In genomic region chr4:123748726-123749415, GRCm38 (mm10) we compare ENCODE assay signal across 8 mouse cellular contexts. TPM values are rescaled to one million over a fixed set of nuclear protein-coding genes. Genes with fewer than 3 reads are reported as not detected.
A peak's percentile ranks its signal among the peaks of the same experiment; 100 is the strongest.
DNase-seq lines count a peak whose midpoint lies in the region; ATAC-seq and TF ChIP-seq lines count a peak whose summit lies in the region.

No protein-coding gene starts in this region.

- H3K27ac ChIP-seq in heart, embryonic 13.5 days (replicated peaks): peak overlapping the region; percentile 95
- peak overlapping the region; percentile 14 for H3K27ac ChIP-seq in CH12.LX (ENCODE audit: insufficient read depth, low read depth)
- peak overlapping the region; percentile 92; the same call in 1 of the 2 replicates for H3K27ac ChIP-seq in forebrain, embryonic 13.5 days
- peak overlapping the region; percentile 41; the same call in 1 of the 2 replicates for H3K27ac ChIP-seq in liver, postnatal 0 days (ENCODE audit: low read depth)

- WGBS in heart, embryonic 13.5 days: 14% methylated on average over 10 of the region's 10 CpGs
- WGBS in forebrain, embryonic 13.5 days: 16% methylated on average over 10 of the region's 10 CpGs
- 6% methylated on average over 10 of the region's 10 CpGs for WGBS in liver, postnatal 0 days (ENCODE audit: insufficient replicate concordance)

- peak overlapping the region; percentile 93 for H3K4me2 ChIP-seq in heart, embryonic 13.5 days
- H3K4me2 ChIP-seq in CH12.LX (ENCODE audit: insufficient read depth, low read depth, poor library complexity, severe bottlenecking): peak overlapping the region; percentile 93
- peak overlapping the region; percentile 70 for H3K4me2 ChIP-seq in forebrain, embryonic 13.5 days
- peak overlapping the region; percentile 87 for H3K4me2 ChIP-seq in liver, postnatal 0 days (ENCODE audit: low read depth, low read length)

- ATAC-seq in heart, embryonic 13.5 days (ENCODE audit: extremely low read depth, insufficient number of reproducible peaks, low FRiP score, low TSS enrichment): no peak
- no peak for ATAC-seq in forebrain, embryonic 13.5 days
- ATAC-seq in liver, postnatal 0 days: no peak
- no peak for ATAC-seq in activated CD4-positive, CD25-positive, alpha-beta regulatory T cell, adult 4 months

- H3K4me1 ChIP-seq in heart, embryonic 13.5 days: peaks cover 30% of the 10 kb centered on the region
- H3K4me1 ChIP-seq in CH12.LX (ENCODE audit: control insufficient read depth in 1 of 2, insufficient read depth in 2 of 2): peaks cover 12 to 41% of the 10 kb centered on the region in 2 experiments
- H3K4me1 ChIP-seq in forebrain, embryonic 13.5 days: peaks cover 35% of the 10 kb centered on the region
- peaks cover 8% of the 10 kb centered on the region for H3K4me1 ChIP-seq in liver, postnatal 0 days (ENCODE audit: insufficient read depth)

- no peaks in the 10 kb centered on the region for H3K9me3 ChIP-seq in heart, embryonic 13.5 days
- H3K9me3 ChIP-seq in CH12.LX (replicated peaks; ENCODE audit: low read length): no peaks in the 10 kb centered on the region
- no peaks in the 10 kb centered on the region for H3K9me3 ChIP-seq in forebrain, embryonic 13.5 days (replicated peaks)
- no peaks in the 10 kb centered on the region for H3K9me3 ChIP-seq in liver, postnatal 0 days (ENCODE audit: low read length)

- H3K4me3 ChIP-seq in heart, embryonic 13.5 days: peak overlapping the region; percentile 99
- H3K4me3 ChIP-seq in CH12.LX (replicated peaks in 1 of 3; ENCODE audit: low read depth in 2 of 3, low read length in 2 of 3, poor library complexity in 1 of 3): peak overlapping the region; percentile 90 to 97 (median 93)
- H3K4me3 ChIP-seq in forebrain, embryonic 13.5 days: peak overlapping the region; percentile 99
- peak overlapping the region; percentile 86 for H3K4me3 ChIP-seq in liver, postnatal 0 days (ENCODE audit: low read depth, low read length)

- H3K27me3 ChIP-seq in heart, embryonic 13.5 days (replicated peaks): no peaks in the 10 kb centered on the region
- H3K27me3 ChIP-seq in CH12.LX (replicated peaks): peaks cover 2% of the 10 kb centered on the region
- no peaks in the 10 kb centered on the region for H3K27me3 ChIP-seq in forebrain, embryonic 13.5 days
- H3K27me3 ChIP-seq in liver, postnatal 0 days (ENCODE audit: insufficient read depth, low read length): no peaks in the 10 kb centered on the region

- TF ChIP-seq RAD21 in CH12.LX (IDR thresholded peaks at IDR 0.05; ENCODE audit: low read depth, low read length): no peak; the same call in none of the 2 replicates

- H3K36me3 ChIP-seq in heart, embryonic 13.5 days: peaks cover 5% of the 10 kb centered on the region; the same call in 1 of the 2 replicates
- H3K36me3 ChIP-seq in CH12.LX (replicated peaks in 1 of 2; ENCODE audit: control insufficient read depth in 1 of 2, insufficient read depth in 1 of 2, low read length in 1 of 2): peaks cover 0 to 14% of the 10 kb centered on the region in 2 experiments
- no peaks in the 10 kb centered on the region for H3K36me3 ChIP-seq in forebrain, embryonic 13.5 days (ENCODE audit: poor library complexity, severe bottlenecking)
- 0 out of 2 replicates have a peak, but pooled peaks cover 4% of the 10 kb centered on the region for H3K36me3 ChIP-seq in liver, postnatal 0 days (replicated peaks; ENCODE audit: insufficient read depth, low read length)

- H3K79me2 ChIP-seq in CH12.LX (replicated peaks; ENCODE audit: control insufficient read depth, extremely low read depth, insufficient read depth, poor library complexity, severe bottlenecking): peaks cover 59% of the 10 kb centered on the region

- TF ChIP-seq CTCF in CH12.LX (conservative IDR thresholded peaks at IDR 0.05 in 1 of 2, IDR thresholded peaks at IDR 0.05 in 1 of 2; ENCODE audit: low read depth in 2 of 2, low read length in 2 of 2): no peak
- TF ChIP-seq CTCF in liver, postnatal 0 days (IDR thresholded peaks at IDR 0.05; ENCODE audit: low read depth): no peak

- no peak for TF ChIP-seq POLR2A in CH12.LX (IDR thresholded peaks at IDR 0.05; ENCODE audit: low read depth, low read length)

- dilution Hi-C loops in CH12.LX (cut with MboI; ENCODE audit: extremely low pct_ligation_motif_present, extremely low pct_unique_long_range_greater_than_20kb, low sequenced_read_pairs): no loop called here

- no peak for DNase-seq in heart, postnatal 4 days
- DNase-seq in CH12.LX (ENCODE audit: extremely low read depth) (no peak), adipocyte (ENCODE audit: low spot score) (no peak)
- no peak for DNase-seq in liver, postnatal 0 days
- DNase-seq in urinary bladder, postnatal 36 days (ENCODE audit: low spot score in 2 of 2): no peak

- H3K9ac ChIP-seq in heart, embryonic 13.5 days: peak overlapping the region; percentile 95
- H3K9ac ChIP-seq in CH12.LX (ENCODE audit: insufficient read depth, low read depth): peak overlapping the region; percentile 97
- peak overlapping the region; percentile 96 for H3K9ac ChIP-seq in forebrain, embryonic 13.5 days
- H3K9ac ChIP-seq in liver, postnatal 0 days (replicated peaks): peak overlapping the region; percentile 91

- TF ChIP-seq EP300 in CH12.LX (IDR thresholded peaks at IDR 0.05; ENCODE audit: low read length): 0 out of 2 replicates have a peak, but pooled peaks have one; percentile 13
- no peak for TF ChIP-seq EP300 in liver, postnatal 0 days (IDR thresholded peaks at IDR 0.05; ENCODE audit: low read depth)

- in situ Hi-C loops in CH12.LX (cut with MboI; ENCODE audit: low pct_ligation_motif_present, low pct_unique_long_range_greater_than_20kb, low sequenced_read_pairs): no loop called here

TF ChIP-seq in CH12.LX, 34 proteins besides CTCF, POLR2A, EP300 and RAD21:
- TF ChIP-seq HCFC1 (IDR thresholded peaks at IDR 0.05; ENCODE audit: low read depth, low read length) (no peak), MEF2A (IDR thresholded peaks at IDR 0.05; ENCODE audit: borderline replicate concordance, low read depth, low read length) (no peak), CHD1 (IDR thresholded peaks at IDR 0.05; ENCODE audit: low read depth, low read length) (peak; percentile 56; the same call in 1 of the 2 replicates), UBTF (IDR thresholded peaks at IDR 0.05; ENCODE audit: low read depth, low read length) (no peak), IRF4 (IDR thresholded peaks at IDR 0.05; ENCODE audit: low read depth, low read length) (0 out of 2 replicates have a peak, but pooled peaks have one; percentile 7), MAFK (IDR thresholded peaks at IDR 0.05; ENCODE audit: insufficient replicate concordance, low read length) (no peak), SIN3A (IDR thresholded peaks at IDR 0.05; ENCODE audit: low read length) (peak; percentile 37; the same call in 1 of the 2 replicates)

RNA-seq across cellular contexts. Expression of gene Akirin1, which starts 1.3 kb away (rescaled TPM):
- 43.3 and 50.7 TPM in 2 replicates for polyA plus RNA-seq in heart, embryonic 13.5 days (2015; fragmentation: Nextera tagmentation; extraction: Ambion mirVana)
- total RNA-seq in heart, postnatal 4 days (2021): 10 to 100 TPM; 46.2 to 46.7 TPM
- total RNA-seq in CH12.LX (2012; rRNA removed): 27.9 and 33.3 TPM in 2 replicates
- 52.1 and 55.1 TPM in 2 replicates for total RNA-seq in CH12.LX (2014; rRNA removed)
- polyA plus RNA-seq in CH12.LX (2012; ENCODE audit: insufficient read length, low read depth): 35.6 and 37.3 TPM in 2 replicates
- 74.6 and 78.9 TPM in 2 replicates for polyA plus RNA-seq in forebrain, embryonic 13.5 days (2015; fragmentation: Nextera tagmentation; extraction: Ambion mirVana)
- polyA plus RNA-seq in liver, postnatal 0 days (2015; fragmentation: Nextera tagmentation; extraction: Ambion mirVana): 21.2 and 22.7 TPM in 2 replicates
- 10 to 100 TPM; 12.0 to 14.3 TPM for polyA plus RNA-seq in activated CD4-positive, CD25-positive, alpha-beta regulatory T cell, adult 4 months (2017; shearing (Covaris generic))

RNA-seq across cellular contexts. Expression of gene Ndufs5, which starts 30.9 kb away (rescaled TPM):
- polyA plus RNA-seq in heart, embryonic 13.5 days (2015; fragmentation: Nextera tagmentation; extraction: Ambion mirVana): 423 and 513 TPM in 2 replicates
- 100 to 1,000 TPM; 273 to 301 TPM for total RNA-seq in heart, postnatal 4 days (2021)
- total RNA-seq in CH12.LX (2012; rRNA removed) (213 and 227 TPM in 2 replicates), CH12.LX (2014; rRNA removed) (174 and 179 TPM in 2 replicates)
- 121 and 145 TPM in 2 replicates for polyA plus RNA-seq in CH12.LX (2012; ENCODE audit: insufficient read length, low read depth)
- polyA plus RNA-seq in forebrain, embryonic 13.5 days (2015; fragmentation: Nextera tagmentation; extraction: Ambion mirVana): 352 and 406 TPM in 2 replicates
- 257 and 261 TPM in 2 replicates for polyA plus RNA-seq in liver, postnatal 0 days (2015; fragmentation: Nextera tagmentation; extraction: Ambion mirVana)
- polyA plus RNA-seq in activated CD4-positive, CD25-positive, alpha-beta regulatory T cell, adult 4 months (2017; shearing (Covaris generic)): 100 to 1,000 TPM; 148 to 159 TPM

RNA-seq across cellular contexts. Expression of gene Rhbdl2, which starts 38.8 kb away (rescaled TPM):
- 2.2 and 2.3 TPM in 2 replicates for polyA plus RNA-seq in heart, embryonic 13.5 days (2015; fragmentation: Nextera tagmentation; extraction: Ambion mirVana)
- total RNA-seq in heart, postnatal 4 days (2021): under 1 TPM; 0.41 to 0.77 TPM
- not detected in 2 replicates for total RNA-seq in CH12.LX (2012; rRNA removed)
- total RNA-seq in CH12.LX (2014; rRNA removed): not detected in 2 replicates
- not detected in 2 replicates for polyA plus RNA-seq in CH12.LX (2012; ENCODE audit: insufficient read length, low read depth)
- polyA plus RNA-seq in forebrain, embryonic 13.5 days (2015; fragmentation: Nextera tagmentation; extraction: Ambion mirVana): 0.61 and 1.3 TPM in 2 replicates
- polyA plus RNA-seq in liver, postnatal 0 days (2015; fragmentation: Nextera tagmentation; extraction: Ambion mirVana): not detected in 2 replicates
- under 1 TPM in 1 of 2 experiments, not detected in 1; 0.83 TPM for polyA plus RNA-seq in activated CD4-positive, CD25-positive, alpha-beta regulatory T cell, adult 4 months (2017; shearing (Covaris generic))

Comparison
In these comparisons a context has a peak if more than half of its experiments do, and no peak if none do; other contexts are left out.
1. H3K27ac ChIP-seq: peak in every context shown above with its lines; median percentile 95 in heart, embryonic 13.5 days; 92 in forebrain, embryonic 13.5 days; 41 in liver, postnatal 0 days; 14 in CH12.LX.